Mouse (Mus musculus) E14TG2a.4 (cell line): ENCODE results near the gene Cttnbp2.

ENCODE experiments used
- CTCF ChIP-seq: conservative IDR thresholded peaks from 2 replicates; pipeline ENCODE4 v1.5.1; 2014; ENCODE audit warnings: low read length
- NANOG ChIP-seq: IDR thresholded peaks from 2 replicates; pipeline ENCODE4 v1.6.1; 2014; ENCODE audit warnings: borderline replicate concordance, low read length, mixed read lengths
- POU5F1 ChIP-seq: IDR thresholded peaks from 2 replicates; pipeline ENCODE4 v1.6.1; 2014; ENCODE audit warnings: low read length, borderline replicate concordance

DNA sequence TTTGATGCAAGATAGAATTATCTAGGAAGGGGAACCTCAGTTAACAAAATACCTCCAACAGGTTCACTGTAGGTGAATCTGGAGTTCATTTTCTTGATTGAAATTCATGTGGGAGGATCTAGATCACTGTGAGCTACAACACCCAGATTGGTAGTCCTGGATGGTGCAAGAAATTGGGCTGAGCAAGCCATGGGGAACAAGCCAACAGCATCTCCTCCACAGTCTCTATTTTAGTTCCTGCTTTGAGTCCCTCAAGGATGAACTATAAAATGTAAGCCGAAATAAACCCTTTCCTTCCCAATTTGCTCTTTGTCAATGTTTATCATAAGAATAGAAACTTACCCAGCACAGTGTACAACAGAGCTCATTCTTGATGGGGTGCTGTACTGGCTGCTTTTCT, 191.7 kb downstream of the Cttnbp2 start:
- TF ChIP-seq CTCF (no peak), NANOG (no peak), POU5F1 (no peak)
